Mouse (Mus musculus) stomach, postnatal 0 days (tissue): ENCODE measurements around the gene Pros1. TPM values are rescaled to one million over a fixed set of nuclear protein-coding genes. Genes with fewer than 3 reads are reported as not detected.

Source experiments
- ATAC-seq: fragments of 200-750 bp; cut with Nextera tagmentation; 2 replicates; pipeline ENCODE4 v1.8.0; 2017; ENCODE audit not compliant: low FRiP score, low TSS enrichment
- DNase-seq: peaks from one replicate; pipeline ENCODE4 v3.0.0-alpha.2; 2016; ENCODE audit warnings: low spot score
- H3K27ac ChIP-seq: fragments of 300-500 bp; sonication (generic); replicated peaks from 2 replicates; pipeline ENCODE4 v1.5.1; 2014; ENCODE audit warnings: mild to moderate bottlenecking, control low read depth
- H3K27me3 ChIP-seq: fragments of 300-500 bp; sonication (generic); 2 replicates; pipeline ENCODE4 v1.6.1; 2014; ENCODE audit warnings: low read length; ENCODE audit not compliant: control insufficient read depth, insufficient read depth
- H3K36me3 ChIP-seq: fragments of 300-500 bp; sonication (generic); 2 replicates; pipeline ENCODE4 v1.6.1; 2014; ENCODE audit warnings: low read length, mixed read lengths; ENCODE audit not compliant: control insufficient read depth, insufficient read depth
- H3K4me1 ChIP-seq: fragments of 300-500 bp; sonication (generic); replicated peaks from 2 replicates; pipeline ENCODE4 v1.6.1; 2014; ENCODE audit warnings: antibody characterized with exemption; ENCODE audit not compliant: control insufficient read depth, insufficient read depth
- H3K4me2 ChIP-seq: fragments of 300-500 bp; sonication (generic); replicated peaks from 2 replicates; pipeline ENCODE4 v1.6.1; 2014; ENCODE audit warnings: low read depth, mild to moderate bottlenecking, control low read depth, moderate library complexity
- H3K4me3 ChIP-seq: fragments of 300-500 bp; sonication (generic); 2 replicates; pipeline ENCODE4 v1.5.1; 2014; ENCODE audit warnings: low read depth, low read length, control low read depth
- H3K9ac ChIP-seq: fragments of 300-500 bp; sonication (generic); 2 replicates; pipeline ENCODE4 v1.6.1; 2014; ENCODE audit warnings: mild to moderate bottlenecking, low read length, control low read depth, mixed read lengths
- H3K9me3 ChIP-seq: fragments of 300-500 bp; sonication (generic); 2 replicates; pipeline ENCODE4 v1.6.1; 2016; ENCODE audit warnings: low read length; ENCODE audit not compliant: control insufficient read depth
- CTCF ChIP-seq: IDR thresholded peaks from 2 replicates; pipeline ENCODE4 v1.5.1; 2016; ENCODE audit warnings: antibody characterized with exemption, low read depth, mild to moderate bottlenecking, moderate library complexity
- EP300 ChIP-seq: optimal IDR thresholded peaks from 2 replicates; pipeline ENCODE3; 2016; ENCODE audit warnings: antibody characterized with exemption
- WGBS: fragments of 180-500 bp; shearing (Covaris S2); extraction: QIAGEN DNeasy Blood & Tissue Kit; methylation state at CpG from one replicate; pipeline ENCODE4 v1.1.7; 2014; 5-methylcytosine and 5-hydroxymethylcytosine counted together
- microRNA-seq: library from miRNA; unstranded; fragments of <30 nt; microRNA quantifications from one replicate; pipeline ENCODE4, GENCODE M21; 2016
- polyA plus RNA-seq: library from polyadenylated mRNA; unstranded; fragments of >200 nt; fragmentation: Nextera tagmentation; extraction: Ambion mirVana; gene quantifications from 2 replicates; pipeline ENCODE4 v1.2.1, GENCODE M21; 2015

Gene Pros1
- polyA plus RNA-seq, 1 experiment from 2014 or later = 24.9 TPM

GRCm38 (mm10) chr16:62958485-62958884 is 104.4 kb downstream of the Pros1 start:
- Histone ChIP-seq H3K4me2 (no peak overlapping the region), H3K9me3 (no peaks in the 10 kb centered on the region), H3K36me3 (no peaks in the 10 kb centered on the region), H3K4me1 (no peaks in the 10 kb centered on the region), H3K9ac (no peak overlapping the region), H3K4me3 (no peak overlapping the region), H3K27ac (no peak overlapping the region), H3K27me3 (no peaks in the 10 kb centered on the region)
- no peak for TF ChIP-seq EP300
- TF ChIP-seq CTCF = no peak
- DNase-seq (no peak), ATAC-seq (no peak)
- 78% methylated on average over 4 of the region's 4 CpGs for WGBS

- DNase-seq (no peak), ATAC-seq (no peak)
- Histone ChIP-seq H3K4me2 (no peak overlapping the region), H3K27ac (no peak overlapping the region), H3K36me3 (no peaks in the 10 kb centered on the region), H3K4me1 (no peaks in the 10 kb centered on the region), H3K27me3 (no peaks in the 10 kb centered on the region), H3K4me3 (no peak overlapping the region), H3K9ac (no peak overlapping the region), H3K9me3 (no peaks in the 10 kb centered on the region)
- TF ChIP-seq CTCF = no peak
- no peak for TF ChIP-seq EP300
- WGBS = 58% methylated on average over 6 of the region's 6 CpGs
Measured at GRCm38 (mm10) chr16:62964361-62964763, 110.3 kb downstream of the Pros1 start.

GRCm38 (mm10) chr16:62971673-62972332 is 117.7 kb downstream of the Pros1 start:
- no peak overlapping the region for H3K4me2 ChIP-seq
- TF ChIP-seq EP300 (no peak), CTCF (no peak)
- H3K27ac ChIP-seq = no peak overlapping the region
- H3K4me1 ChIP-seq = no peaks in the 10 kb centered on the region
- DNase-seq = no peak
- no peaks in the 10 kb centered on the region for H3K9me3 ChIP-seq
- no peak for ATAC-seq
- no peak overlapping the region for H3K9ac ChIP-seq
- 40% methylated on average over 1 of the region's 1 CpGs for WGBS
- no peak overlapping the region for H3K4me3 ChIP-seq
- no peaks in the 10 kb centered on the region for H3K27me3 ChIP-seq
- H3K36me3 ChIP-seq = no peaks in the 10 kb centered on the region

- no peak for DNase-seq
- no peak overlapping the region for H3K9ac ChIP-seq
- no peak overlapping the region for H3K4me2 ChIP-seq
- H3K4me1 ChIP-seq = no peaks in the 10 kb centered on the region
- TF ChIP-seq EP300 = no peak
- TF ChIP-seq CTCF = peak; percentile 66
- ATAC-seq = no peak
- H3K4me3 ChIP-seq = no peak overlapping the region
- H3K9me3 ChIP-seq = no peaks in the 10 kb centered on the region
- no peaks in the 10 kb centered on the region for H3K27me3 ChIP-seq
- no peaks in the 10 kb centered on the region for H3K36me3 ChIP-seq
- WGBS = 84% methylated on average over 1 of the region's 1 CpGs
- H3K27ac ChIP-seq = no peak overlapping the region
Measured at GRCm38 (mm10) chr16:62974926-62975325, 120.8 kb downstream of the Pros1 start.

Small RNA genes lying within 50 kb of the gene (microRNA-seq; reads per million reads assigned to microRNA genes)
- not detected for gene Gm25986

Other genes starting within 250 kb of the Pros1 start
- gene Nsun3, start 67.5 kb upstream of the Pros1 start, polyA plus RNA-seq = 4.8 and 5.7 TPM in 2 replicates
- 12.9 and 14.1 TPM in 2 replicates for gene Stx19, start 39.6 kb upstream of the Pros1 start, polyA plus RNA-seq
- 10.1 and 12.1 TPM in 2 replicates for gene Arl13b, start 7.3 kb upstream of the Pros1 start, polyA plus RNA-seq